Mouse (Mus musculus) lung, adult 2 months (tissue): ENCODE measurements around the gene Socs3.

Source experiments
- CTCF ChIP-seq: fragments of 200-500 bp; IDR thresholded peaks from 2 replicates; pipeline ENCODE4 v1.5.1; 2011; ENCODE audit warnings: mild to moderate bottlenecking, low read length, control low read depth; ENCODE audit not compliant: insufficient read depth
- POLR2A ChIP-seq: fragments of 200-500 bp; IDR thresholded peaks from 2 replicates; pipeline ENCODE4 v1.6.1; 2011; ENCODE audit warnings: low read depth, mild to moderate bottlenecking, control low read depth, low read length, borderline replicate concordance; ENCODE audit errors: extremely low read depth

DNA sequence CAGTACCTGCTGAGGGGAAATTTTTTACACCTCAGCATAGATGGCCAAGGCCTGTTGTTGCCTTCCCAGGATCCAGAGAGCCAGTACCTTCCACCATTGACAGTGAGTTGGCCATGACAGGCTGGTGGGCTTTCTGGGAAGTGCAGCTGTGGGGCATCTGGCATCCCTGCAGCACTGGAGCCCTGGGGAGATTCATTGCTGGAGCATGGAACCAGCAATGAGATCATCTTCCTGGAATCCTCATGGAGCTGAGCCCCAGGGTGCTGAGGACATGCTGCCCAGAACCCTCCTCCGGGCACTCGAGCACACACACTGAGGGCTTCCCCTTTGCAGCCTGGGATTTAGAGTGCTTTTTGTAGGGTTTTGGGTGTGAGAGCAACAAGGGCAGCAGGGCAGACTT lies 25.4 kb upstream of the Socs3 start:
- TF ChIP-seq POLR2A = no peak
- TF ChIP-seq CTCF = no peak
